Mouse (Mus musculus): ENCODE results near the gene Paqr9. TPM values are rescaled to one million over a fixed set of nuclear protein-coding genes. Genes with fewer than 3 reads are reported as not detected.

The Paqr9 gene
- polyA plus RNA-seq, 1 experiment from 2014 or later = 63.6 TPM

DNA sequence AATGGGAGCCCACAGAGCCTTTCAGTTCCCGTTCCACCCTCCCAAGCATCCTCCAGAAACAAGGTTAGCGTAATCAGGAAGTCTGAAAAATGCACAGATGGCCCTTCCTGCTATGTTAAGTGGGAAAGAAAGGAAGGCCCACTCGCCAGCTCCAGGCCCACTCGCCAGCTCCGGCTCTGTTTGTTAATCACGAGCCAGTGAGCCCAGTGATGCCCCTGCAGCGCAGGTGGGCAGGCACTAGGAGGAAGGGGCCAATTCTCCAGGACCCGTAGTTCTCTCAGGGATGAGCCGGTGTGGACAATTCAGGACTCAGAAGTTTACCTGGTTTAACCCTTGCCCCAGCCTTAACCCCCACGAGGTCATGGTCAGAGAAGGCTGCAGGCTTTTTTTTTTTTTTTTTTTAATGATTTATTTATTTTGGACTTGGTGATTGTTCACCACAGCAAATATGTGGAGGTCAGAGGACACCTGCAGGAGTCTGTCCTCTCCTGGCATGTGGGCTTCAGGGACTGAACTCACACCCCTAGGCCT is 7.2 kb upstream of the Paqr9 start:
- peak overlapping the region; percentile 92 for H3K27ac ChIP-seq (ENCODE audit: low read depth)
- TF ChIP-seq CTCF (IDR thresholded peaks at IDR 0.05; ENCODE audit: low read depth) (no peak), EP300 (IDR thresholded peaks at IDR 0.05; ENCODE audit: low read depth) (0 out of 2 replicates have a peak, but pooled peaks have one; percentile 32)
- WGBS (ENCODE audit: insufficient replicate concordance) = 68% methylated on average over 10 of the region's 10 CpGs
- no peak overlapping the region for H3K4me3 ChIP-seq (ENCODE audit: low read depth, low read length)
- H3K4me2 ChIP-seq (ENCODE audit: low read depth, low read length) = peak overlapping the region; percentile 27; the same call in 1 of the 2 replicates
- H3K27me3 ChIP-seq (ENCODE audit: insufficient read depth, low read length) = no peaks in the 10 kb centered on the region
- DNase-seq (peak; percentile 49), ATAC-seq (peak; percentile 12; the same call in 1 of the 2 replicates)
- H3K36me3 ChIP-seq (replicated peaks; ENCODE audit: insufficient read depth, low read length) = no peaks in the 10 kb centered on the region
- 0 out of 2 replicates have a peak overlapping the region, but pooled peaks have one; percentile 12 for H3K9ac ChIP-seq (replicated peaks)
- no peaks in the 10 kb centered on the region for H3K9me3 ChIP-seq (ENCODE audit: low read length)
- peaks cover 82% of the 10 kb centered on the region for H3K4me1 ChIP-seq (ENCODE audit: insufficient read depth)

DNA sequence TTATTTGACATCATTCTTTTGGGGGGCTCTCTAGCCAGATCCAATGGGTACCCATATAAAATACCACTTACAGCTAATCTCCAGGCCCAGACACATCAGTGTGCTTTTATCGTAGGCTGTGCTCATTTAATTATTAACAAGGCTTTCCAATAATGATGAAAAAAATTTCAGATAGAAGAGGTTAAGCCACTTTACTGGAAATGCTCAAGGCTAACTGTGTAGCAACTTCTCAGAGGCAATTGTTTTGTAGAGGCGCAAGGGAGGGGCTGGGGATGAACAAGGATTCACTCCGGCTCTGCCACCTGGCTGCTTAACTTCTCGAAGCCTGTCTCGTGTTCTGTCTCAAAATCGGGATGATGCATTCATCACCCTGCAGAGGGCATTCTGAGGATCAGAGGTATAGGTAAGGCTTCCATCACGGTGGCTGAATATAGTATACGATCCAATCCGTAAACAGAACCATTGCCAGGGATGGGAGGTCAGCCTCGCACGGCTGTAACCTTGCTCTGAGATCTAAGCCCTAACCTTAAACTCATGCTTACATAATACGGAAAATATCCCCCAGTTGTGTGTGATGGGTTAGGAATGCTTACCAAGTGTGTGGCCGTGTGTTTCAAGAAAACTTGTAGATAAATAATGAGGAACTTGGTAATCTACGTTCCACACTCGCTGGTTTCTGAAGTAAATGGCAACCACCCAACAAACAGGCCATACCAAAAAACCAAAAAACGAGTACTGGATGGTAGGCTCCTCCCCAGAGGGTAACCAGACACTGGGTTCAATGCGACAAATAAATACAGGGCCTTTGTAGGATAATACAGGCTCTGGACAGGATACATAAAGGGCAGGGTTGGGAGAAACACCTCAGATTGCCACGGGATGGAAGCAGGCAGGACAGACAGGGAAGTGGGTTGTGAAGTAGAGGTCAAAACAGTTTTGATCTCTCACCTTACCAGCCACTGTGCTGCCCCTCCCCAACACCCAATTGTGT is 4.9 kb upstream of the Paqr9 start:
- no peak overlapping the region for H3K4me3 ChIP-seq (ENCODE audit: low read depth, low read length)
- H3K9ac ChIP-seq (replicated peaks) = peak overlapping the region; percentile 33
- H3K27ac ChIP-seq (ENCODE audit: low read depth) = peak overlapping the region; percentile 92
- H3K9me3 ChIP-seq (ENCODE audit: low read length) = no peaks in the 10 kb centered on the region
- H3K27me3 ChIP-seq (ENCODE audit: insufficient read depth, low read length) = peaks cover 9% of the 10 kb centered on the region; the same call in 1 of the 2 replicates
- H3K36me3 ChIP-seq (replicated peaks; ENCODE audit: insufficient read depth, low read length) = no peaks in the 10 kb centered on the region
- 35% methylated on average over 18 of the region's 18 CpGs for WGBS (ENCODE audit: insufficient replicate concordance)
- ATAC-seq (peak; percentile 60), DNase-seq (peak; percentile 44)
- TF ChIP-seq CTCF (IDR thresholded peaks at IDR 0.05; ENCODE audit: low read depth) (peak; percentile 33), EP300 (IDR thresholded peaks at IDR 0.05; ENCODE audit: low read depth) (peak; percentile 98)
- peaks cover 79% of the 10 kb centered on the region for H3K4me1 ChIP-seq (ENCODE audit: insufficient read depth)
- H3K4me2 ChIP-seq (ENCODE audit: low read depth, low read length) = peak overlapping the region; percentile 42; the same call in 1 of the 2 replicates

DNA sequence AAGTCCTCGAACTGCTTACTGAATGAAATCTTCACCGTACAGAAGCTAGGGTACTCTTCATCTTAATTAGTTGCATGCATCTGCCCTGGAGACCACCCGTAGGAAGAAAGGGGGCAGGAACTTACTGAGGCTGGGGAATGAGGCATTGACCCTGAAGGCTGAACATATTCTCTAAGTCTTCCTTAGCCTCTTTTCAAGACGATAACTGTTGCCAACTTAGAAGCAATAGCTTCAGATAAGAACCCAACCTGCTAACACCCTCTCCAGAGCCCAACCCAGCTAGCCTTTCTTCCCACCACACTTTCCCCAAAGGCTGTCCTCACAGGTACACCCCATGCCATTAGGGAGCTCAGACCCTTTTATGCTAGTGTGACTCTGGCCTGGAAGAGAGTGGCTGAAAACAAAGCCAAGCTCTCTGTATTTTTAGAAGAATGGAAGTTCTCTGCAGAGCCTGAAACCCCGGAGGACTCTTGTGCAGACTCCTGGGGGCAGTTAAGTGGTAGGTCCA is 4.2 kb upstream of the Paqr9 start:
- Histone ChIP-seq H3K27ac (ENCODE audit: low read depth) (peak overlapping the region; percentile 92), H3K4me3 (ENCODE audit: low read depth, low read length) (no peak overlapping the region), H3K36me3 (replicated peaks; ENCODE audit: insufficient read depth, low read length) (no peaks in the 10 kb centered on the region), H3K27me3 (ENCODE audit: insufficient read depth, low read length) (peaks cover 13% of the 10 kb centered on the region; the same call in 1 of the 2 replicates), H3K4me1 (ENCODE audit: insufficient read depth) (peaks cover 72% of the 10 kb centered on the region), H3K9ac (replicated peaks) (peak overlapping the region; percentile 33), H3K9me3 (ENCODE audit: low read length) (no peaks in the 10 kb centered on the region), H3K4me2 (ENCODE audit: low read depth, low read length) (peak overlapping the region; percentile 42)
- 45% methylated on average over 5 of the region's 5 CpGs for WGBS (ENCODE audit: insufficient replicate concordance)
- TF ChIP-seq EP300 (IDR thresholded peaks at IDR 0.05; ENCODE audit: low read depth) (no peak), CTCF (IDR thresholded peaks at IDR 0.05; ENCODE audit: low read depth) (no peak)
- DNase-seq (no peak), ATAC-seq (no peak)

DNA sequence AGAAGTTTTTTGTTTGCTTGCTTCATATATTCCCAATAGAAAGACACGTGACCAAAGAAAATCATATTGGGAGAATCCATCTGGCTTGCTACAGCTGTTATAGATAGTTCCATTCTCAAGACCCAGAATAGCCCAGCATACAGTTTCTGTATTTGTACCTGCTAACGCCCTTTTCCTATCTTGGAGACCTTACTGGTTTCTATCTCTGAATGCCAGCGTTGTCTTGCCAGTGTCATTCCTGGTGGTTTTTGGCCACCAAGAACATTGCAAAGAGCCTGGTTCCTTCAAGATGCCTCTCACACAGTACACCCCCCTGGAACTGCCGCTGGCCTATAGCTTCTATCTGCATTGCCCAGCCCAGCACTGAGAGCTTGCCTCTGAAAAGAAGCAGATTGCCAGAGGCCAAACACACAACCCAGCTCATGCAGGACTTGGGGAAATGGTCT is 3.4 kb upstream of the Paqr9 start:
- peaks cover 21% of the 10 kb centered on the region; the same call in 1 of the 2 replicates for H3K27me3 ChIP-seq (ENCODE audit: insufficient read depth, low read length)
- no peak overlapping the region for H3K4me3 ChIP-seq (ENCODE audit: low read depth, low read length)
- peak; percentile 48 for DNase-seq
- ATAC-seq = peak; percentile 44
- no peaks in the 10 kb centered on the region for H3K36me3 ChIP-seq (replicated peaks; ENCODE audit: insufficient read depth, low read length)
- WGBS (ENCODE audit: insufficient replicate concordance) = 59% methylated on average over 4 of the region's 4 CpGs
- H3K9ac ChIP-seq (replicated peaks) = peak overlapping the region; percentile 17
- H3K4me1 ChIP-seq (ENCODE audit: insufficient read depth) = peaks cover 64% of the 10 kb centered on the region
- peak; percentile 92 for TF ChIP-seq EP300 (IDR thresholded peaks at IDR 0.05; ENCODE audit: low read depth)
- TF ChIP-seq CTCF (IDR thresholded peaks at IDR 0.05; ENCODE audit: low read depth) = no peak
- H3K9me3 ChIP-seq (ENCODE audit: low read length) = no peaks in the 10 kb centered on the region
- peak overlapping the region; percentile 92 for H3K27ac ChIP-seq (ENCODE audit: low read depth)
- peak overlapping the region; percentile 42 for H3K4me2 ChIP-seq (ENCODE audit: low read depth, low read length)

DNA sequence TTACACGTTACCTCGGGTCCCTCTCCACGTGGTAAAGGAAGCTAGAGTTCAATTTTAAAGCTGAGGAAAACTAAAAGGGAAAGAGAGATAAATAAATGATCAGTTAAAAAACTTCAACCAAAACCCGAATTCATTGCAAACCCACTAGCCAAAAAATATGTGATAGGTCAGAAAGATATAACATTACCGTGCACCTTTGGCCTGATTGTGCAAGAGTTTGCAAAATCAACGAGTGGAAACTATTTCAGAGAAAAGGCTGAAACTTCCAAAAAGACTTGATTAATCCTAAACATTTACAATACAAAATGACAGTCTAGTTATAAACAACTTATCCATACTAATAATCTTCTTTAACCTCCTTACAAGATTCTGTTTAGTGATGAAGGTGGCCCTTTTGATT is 1.7 kb upstream of the Paqr9 start:
- Histone ChIP-seq H3K4me3 (ENCODE audit: low read depth, low read length) (no peak overlapping the region), H3K36me3 (replicated peaks; ENCODE audit: insufficient read depth, low read length) (no peaks in the 10 kb centered on the region), H3K4me1 (ENCODE audit: insufficient read depth) (peaks cover 51% of the 10 kb centered on the region), H3K4me2 (ENCODE audit: low read depth, low read length) (peak overlapping the region; percentile 86), H3K9ac (replicated peaks) (no peak overlapping the region), H3K27me3 (ENCODE audit: insufficient read depth, low read length) (peaks cover 22% of the 10 kb centered on the region; the same call in 1 of the 2 replicates), H3K9me3 (ENCODE audit: low read length) (no peaks in the 10 kb centered on the region), H3K27ac (ENCODE audit: low read depth) (peak overlapping the region; percentile 92)
- no peak for DNase-seq
- ATAC-seq = no peak
- 37% methylated on average over 6 of the region's 6 CpGs for WGBS (ENCODE audit: insufficient replicate concordance)
- TF ChIP-seq CTCF (IDR thresholded peaks at IDR 0.05; ENCODE audit: low read depth) (no peak), EP300 (IDR thresholded peaks at IDR 0.05; ENCODE audit: low read depth) (peak; percentile 68; the same call in 1 of the 2 replicates)

DNA sequence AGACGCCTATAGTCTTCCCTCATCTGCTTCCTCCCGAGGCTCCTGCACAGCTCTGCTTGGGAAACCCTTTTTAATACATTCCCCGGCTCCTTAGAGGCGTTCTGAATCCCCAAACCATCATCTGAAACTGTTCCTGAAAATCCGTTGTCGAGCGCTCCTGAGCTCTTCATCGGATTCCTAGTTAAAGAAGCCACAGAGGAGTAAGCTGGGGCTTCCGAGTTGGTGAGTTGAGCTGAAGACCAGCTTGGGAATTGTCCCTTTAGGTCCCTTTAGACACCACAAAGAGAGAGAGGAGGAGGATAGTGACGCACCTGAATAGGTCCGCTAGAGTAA is 765 bp upstream of the Paqr9 start:
- DNase-seq = no peak
- ATAC-seq = no peak
- Histone ChIP-seq H3K4me2 (ENCODE audit: low read depth, low read length) (peak overlapping the region; percentile 86), H3K9ac (replicated peaks) (peak overlapping the region; percentile 77), H3K27me3 (ENCODE audit: insufficient read depth, low read length) (peaks cover 22% of the 10 kb centered on the region; the same call in 1 of the 2 replicates), H3K27ac (ENCODE audit: low read depth) (peak overlapping the region; percentile 86), H3K9me3 (ENCODE audit: low read length) (no peaks in the 10 kb centered on the region), H3K4me3 (ENCODE audit: low read depth, low read length) (peak overlapping the region; percentile 70), H3K4me1 (ENCODE audit: insufficient read depth) (peaks cover 42% of the 10 kb centered on the region), H3K36me3 (replicated peaks; ENCODE audit: insufficient read depth, low read length) (no peaks in the 10 kb centered on the region; the same call in 1 of the 2 replicates)
- WGBS (ENCODE audit: insufficient replicate concordance) = 13% methylated on average over 11 of the region's 11 CpGs
- no peak for TF ChIP-seq EP300 (IDR thresholded peaks at IDR 0.05; ENCODE audit: low read depth)
- no peak for TF ChIP-seq CTCF (IDR thresholded peaks at IDR 0.05; ENCODE audit: low read depth)
